Mouse (Mus musculus) neural tube, embryonic 12.5 days (tissue): ENCODE measurements around the gene Wnt6. TPM values are rescaled to one million over a fixed set of nuclear protein-coding genes. Genes with fewer than 3 reads are reported as not detected.
A peak's percentile ranks its signal among the peaks of the same experiment; 100 is the strongest.

ENCODE experiments used
- ATAC-seq: fragments of 200-750 bp; cut with Nextera tagmentation; 2 replicates; pipeline ENCODE4 v1.8.0; 2017; ENCODE audit warnings: low read depth, mild to moderate bottlenecking, moderate TSS enrichment, moderate library complexity; ENCODE audit not compliant: low FRiP score
- H3K27ac ChIP-seq: fragments of 300-500 bp; sonication (generic); 2 replicates; pipeline ENCODE4 v1.5.1; 2016
- H3K27me3 ChIP-seq: fragments of 300-500 bp; sonication (generic); replicated peaks from 2 replicates; pipeline ENCODE4 v1.6.1; 2016; ENCODE audit warnings: mild to moderate bottlenecking
- H3K36me3 ChIP-seq: fragments of 300-500 bp; sonication (generic); 2 replicates; pipeline ENCODE4 v1.6.1; 2016; ENCODE audit warnings: mild to moderate bottlenecking
- H3K4me1 ChIP-seq: fragments of 300-500 bp; sonication (generic); 2 replicates; pipeline ENCODE4 v1.6.1; 2016
- H3K4me2 ChIP-seq: fragments of 300-500 bp; sonication (generic); replicated peaks from 2 replicates; pipeline ENCODE4 v1.6.1; 2016; ENCODE audit warnings: mild to moderate bottlenecking
- H3K4me3 ChIP-seq: fragments of 300-500 bp; sonication (generic); 2 replicates; pipeline ENCODE4 v1.5.1; 2016
- H3K9ac ChIP-seq: fragments of 300-500 bp; sonication (generic); 2 replicates; pipeline ENCODE4 v1.6.1; 2016; ENCODE audit warnings: mild to moderate bottlenecking
- H3K9me3 ChIP-seq: fragments of 300-500 bp; sonication (generic); 2 replicates; pipeline ENCODE4 v1.6.1; 2016; ENCODE audit warnings: mild to moderate bottlenecking
- WGBS: fragments of 180-500 bp; shearing (Covaris S2); methylation state at CpG from one replicate; pipeline ENCODE4 v1.1.7; 2016; 5-methylcytosine and 5-hydroxymethylcytosine counted together
- polyA plus RNA-seq: library from polyadenylated mRNA; unstranded; fragments of >200 nt; fragmentation: Nextera tagmentation; extraction: Ambion mirVana; gene quantifications from 2 replicates; pipeline ENCODE4 v1.2.1, GENCODE M21; 2016

The Wnt6 gene
- polyA plus RNA-seq, 1 experiment from 2014 or later = 13.8 TPM

- Histone ChIP-seq H3K36me3 (no peaks in the 10 kb centered on the region), H3K9ac (no peak overlapping the region), H3K27ac (no peak overlapping the region), H3K4me2 (no peak overlapping the region), H3K27me3 (peaks cover 12% of the 10 kb centered on the region), H3K4me1 (peaks cover 8% of the 10 kb centered on the region), H3K9me3 (no peaks in the 10 kb centered on the region), H3K4me3 (no peak overlapping the region)
- ATAC-seq = no peak
- WGBS = 91% methylated on average over 3 of the region's 3 CpGs
Observed at GRCm38 (mm10) chr1:74752833-74753232, 18.9 kb upstream of the Wnt6 start.

DNA sequence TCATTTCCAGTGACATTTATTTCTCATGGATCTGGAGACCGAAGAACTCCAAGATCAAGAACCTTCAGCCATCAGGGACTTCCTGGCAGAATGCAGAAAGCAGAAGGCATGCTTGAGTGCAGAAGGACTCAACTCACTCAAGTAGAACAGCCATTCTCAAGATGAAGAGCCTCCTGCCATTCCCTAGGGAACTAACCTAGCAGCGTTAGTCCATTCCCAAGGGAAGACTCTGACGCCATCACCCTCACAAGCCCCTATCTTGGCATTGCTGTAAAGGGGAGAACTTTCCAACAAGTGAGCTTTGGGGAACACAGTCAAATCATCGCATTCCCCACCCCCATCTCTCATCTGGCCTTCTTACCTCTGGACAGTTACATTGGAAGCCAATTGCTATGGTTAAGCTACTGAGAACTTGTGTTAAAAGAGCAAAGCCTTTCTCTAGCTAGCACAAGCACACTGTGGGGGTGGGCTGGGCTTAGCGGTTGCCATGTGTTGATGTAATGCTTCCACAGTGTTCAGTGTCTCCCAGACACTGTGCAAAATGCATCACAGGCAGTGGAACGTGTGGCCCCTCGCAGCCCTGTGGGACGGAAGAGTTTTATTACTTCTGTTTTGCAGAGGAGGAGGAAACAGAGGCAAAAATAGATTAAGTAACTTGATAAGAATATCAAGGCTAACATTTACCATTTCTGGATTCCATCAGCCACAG lies 18.3 kb upstream of the Wnt6 start:
- H3K4me3 ChIP-seq = no peak overlapping the region
- no peak overlapping the region for H3K27ac ChIP-seq
- no peaks in the 10 kb centered on the region for H3K36me3 ChIP-seq
- peaks cover 8% of the 10 kb centered on the region for H3K4me1 ChIP-seq
- 83% methylated on average over 8 of the region's 8 CpGs for WGBS
- H3K4me2 ChIP-seq = no peak overlapping the region
- peaks cover 11% of the 10 kb centered on the region for H3K27me3 ChIP-seq
- H3K9ac ChIP-seq = no peak overlapping the region
- no peak for ATAC-seq
- H3K9me3 ChIP-seq = no peaks in the 10 kb centered on the region

DNA sequence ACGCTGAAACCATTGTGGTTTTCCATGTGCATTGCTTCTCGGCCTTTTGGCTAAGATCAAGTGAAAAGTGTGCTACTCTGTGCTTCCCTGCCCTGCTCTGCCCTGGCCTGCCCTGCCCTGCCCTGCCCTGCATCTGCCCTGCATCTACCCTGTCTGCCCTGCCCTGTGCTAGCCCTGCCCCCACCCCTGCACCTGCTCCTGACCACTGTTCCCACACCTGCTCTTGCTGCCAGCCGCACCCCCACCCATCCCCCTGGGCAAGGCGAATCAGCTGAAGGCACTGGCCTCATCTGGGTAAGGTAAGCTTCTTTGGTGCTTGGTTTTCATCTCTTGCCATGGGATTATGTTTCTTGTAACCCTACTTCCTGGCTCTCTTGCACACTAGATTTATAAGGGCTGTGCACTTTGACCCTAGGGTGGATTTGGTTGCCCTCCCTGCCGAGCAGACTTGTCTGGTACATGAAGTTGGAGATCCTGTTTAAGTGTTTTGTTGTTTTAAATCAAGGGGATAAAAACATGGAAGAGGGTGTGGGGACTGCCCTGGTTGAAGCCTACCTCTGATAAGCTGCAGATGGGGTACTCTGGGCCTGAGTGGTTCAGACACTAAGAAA lies 17.4 kb upstream of the Wnt6 start:
- ATAC-seq = no peak

GRCm38 (mm10) chr1:74759773-74760172 lies 11.9 kb upstream of the Wnt6 start:
- Histone ChIP-seq H3K4me2 (no peak overlapping the region), H3K9me3 (no peaks in the 10 kb centered on the region), H3K36me3 (no peaks in the 10 kb centered on the region), H3K27me3 (0 out of 2 replicates have a peak, but pooled peaks cover 6% of the 10 kb centered on the region), H3K9ac (no peak overlapping the region), H3K4me3 (no peak overlapping the region), H3K27ac (no peak overlapping the region), H3K4me1 (no peaks in the 10 kb centered on the region)
- no peak for ATAC-seq
- WGBS = 32% methylated on average over 4 of the region's 4 CpGs

More for the DNA sequence above, 17.4 kb upstream of the Wnt6 start:
- Histone ChIP-seq H3K4me2 (no peak overlapping the region), H3K27ac (no peak overlapping the region), H3K27me3 (0 out of 2 replicates have a peak, but pooled peaks cover 2% of the 10 kb centered on the region), H3K9ac (no peak overlapping the region), H3K4me1 (no peaks in the 10 kb centered on the region), H3K4me3 (no peak overlapping the region), H3K9me3 (no peaks in the 10 kb centered on the region), H3K36me3 (no peaks in the 10 kb centered on the region)
- WGBS = 77% methylated on average over 5 of the region's 5 CpGs

DNA sequence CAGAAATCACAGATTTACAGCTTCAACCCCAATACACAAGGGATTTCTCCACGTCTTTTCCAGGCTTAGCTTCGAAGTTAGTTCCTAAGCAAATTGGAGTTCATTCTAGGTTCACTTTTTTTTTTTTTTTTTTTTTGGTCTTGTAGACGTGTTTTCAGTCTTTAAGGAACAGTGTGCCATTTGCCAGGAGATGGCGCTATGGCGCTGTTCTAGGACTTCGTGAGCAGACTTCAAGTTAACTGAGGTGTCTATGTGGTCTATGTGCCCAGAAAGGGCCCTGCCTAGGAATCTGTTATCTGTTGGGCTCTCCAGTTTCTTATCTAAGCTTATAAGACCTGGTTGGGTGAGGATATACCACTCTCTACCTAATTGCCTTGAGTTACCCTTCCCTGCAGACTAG lies 8.6 kb upstream of the Wnt6 start:
- H3K4me3 ChIP-seq = no peak overlapping the region

DNA sequence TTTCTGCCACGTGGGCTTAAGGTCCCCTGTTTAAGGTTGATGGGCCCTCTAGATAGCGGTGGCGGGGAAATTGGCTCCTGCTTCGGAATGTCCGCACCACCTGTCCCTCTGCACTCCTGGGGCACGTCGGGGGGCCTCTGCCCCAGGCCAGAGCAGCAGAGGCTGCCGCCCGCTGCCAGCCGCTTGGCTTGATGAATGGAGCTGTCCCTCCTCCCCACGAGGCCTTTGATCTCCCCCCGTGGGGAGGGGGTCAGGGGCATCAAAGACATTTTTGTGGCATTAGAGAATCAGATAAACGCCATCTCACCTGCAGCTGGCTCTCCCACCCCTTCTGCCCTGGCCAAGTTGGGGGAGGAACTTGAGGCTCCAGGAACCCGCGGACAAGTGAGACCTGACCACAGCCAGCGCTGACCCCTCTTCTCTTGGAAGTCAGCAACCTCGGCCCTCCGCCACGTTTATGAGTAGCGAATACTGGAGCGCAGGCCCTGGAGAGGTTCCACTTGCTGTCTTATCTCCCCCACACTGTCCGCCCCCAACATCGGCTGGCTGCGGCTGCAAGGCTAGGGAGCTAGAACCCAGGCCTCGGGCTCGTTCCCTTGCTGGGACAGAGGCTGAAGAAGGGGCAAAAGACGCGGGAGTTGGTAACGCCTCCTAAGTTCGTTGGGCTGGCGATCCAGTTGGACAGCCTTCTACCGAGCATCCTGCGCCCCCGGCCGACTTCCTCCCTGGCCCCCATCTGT lies 795 bp upstream of the Wnt6 start:
- no peak overlapping the region for H3K27ac ChIP-seq
- H3K36me3 ChIP-seq = no peaks in the 10 kb centered on the region
- H3K27me3 ChIP-seq = peaks cover 82% of the 10 kb centered on the region
- under 1% methylated on average over 35 of the region's 35 CpGs for WGBS
- 0 out of 2 replicates have a peak overlapping the region, but pooled peaks have one; percentile 65 for H3K9ac ChIP-seq
- H3K4me2 ChIP-seq = peak overlapping the region; percentile 95
- no peaks in the 10 kb centered on the region for H3K9me3 ChIP-seq
- H3K4me1 ChIP-seq = peaks cover 23% of the 10 kb centered on the region
- no peak for ATAC-seq
- peak overlapping the region; percentile 47 for H3K4me3 ChIP-seq

More for the DNA sequence above, 8.6 kb upstream of the Wnt6 start:
- Histone ChIP-seq H3K27ac (no peak overlapping the region), H3K4me2 (no peak overlapping the region), H3K36me3 (no peaks in the 10 kb centered on the region), H3K9ac (no peak overlapping the region), H3K4me1 (no peaks in the 10 kb centered on the region), H3K9me3 (no peaks in the 10 kb centered on the region), H3K27me3 (peaks cover 10% of the 10 kb centered on the region)
- WGBS = 4% methylated on average over 6 of the region's 6 CpGs
- ATAC-seq = no peak

GRCm38 (mm10) chr1:74771467-74771844 lies 236 bp upstream of the Wnt6 start:
- Histone ChIP-seq H3K9me3 (no peaks in the 10 kb centered on the region), H3K4me3 (peak overlapping the region; percentile 47), H3K4me1 (peaks cover 23% of the 10 kb centered on the region), H3K27me3 (peaks cover 87% of the 10 kb centered on the region), H3K4me2 (peak overlapping the region; percentile 95), H3K36me3 (no peaks in the 10 kb centered on the region), H3K9ac (peak overlapping the region; percentile 65), H3K27ac (no peak overlapping the region)
- ATAC-seq = no peak
- whole genome bisulfite sequencing = 2% methylated on average over 22 of the region's 26 CpGs

- Histone ChIP-seq H3K36me3 (no peaks in the 10 kb centered on the region), H3K27me3 (peaks cover 93% of the 10 kb centered on the region)
- WGBS = under 1% methylated on average over 51 of the region's 51 CpGs
Observed at GRCm38 (mm10) chr1:74771931-74772620, 384 bp downstream of the Wnt6 start.

GRCm38 (mm10) chr1:74773136-74773535 lies 1.4 kb downstream of the Wnt6 start:
- peak; percentile 77 for ATAC-seq
- Histone ChIP-seq H3K4me3 (no peak overlapping the region), H3K36me3 (no peaks in the 10 kb centered on the region), H3K9ac (no peak overlapping the region), H3K27ac (no peak overlapping the region), H3K27me3 (peaks cover 95% of the 10 kb centered on the region), H3K4me1 (peaks cover 23% of the 10 kb centered on the region), H3K9me3 (no peaks in the 10 kb centered on the region), H3K4me2 (peak overlapping the region; percentile 95)
- WGBS = 1% methylated on average over 15 of the region's 15 CpGs

More at GRCm38 (mm10) chr1:74771931-74772620, 384 bp downstream of the Wnt6 start:
- H3K4me1 ChIP-seq = peaks cover 23% of the 10 kb centered on the region
- H3K4me3 ChIP-seq = peak overlapping the region; percentile 47
- peak overlapping the region; percentile 65 for H3K9ac ChIP-seq
- no peak overlapping the region for H3K27ac ChIP-seq
- H3K9me3 ChIP-seq = no peaks in the 10 kb centered on the region
- peak overlapping the region; percentile 95 for H3K4me2 ChIP-seq
- no peak for ATAC-seq

DNA sequence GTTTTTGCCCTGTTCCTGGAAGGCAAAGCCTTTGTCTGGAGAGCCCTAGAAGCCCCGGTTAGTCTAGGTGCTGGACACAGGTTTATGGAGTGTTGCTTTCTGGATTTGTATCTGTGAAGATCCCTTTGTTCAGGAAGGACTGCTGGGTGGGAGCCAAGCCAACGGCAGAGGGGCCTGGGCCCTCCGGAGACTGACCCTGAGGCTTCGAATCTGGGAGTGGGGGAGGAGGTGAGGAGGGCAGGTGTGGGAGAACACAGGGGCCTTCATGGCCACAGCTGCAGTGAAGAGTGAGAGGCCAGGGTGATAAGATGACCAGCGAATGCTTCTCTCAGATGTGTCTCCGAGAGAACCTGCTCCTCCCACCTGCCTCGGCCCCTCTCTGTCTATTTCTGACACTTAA lies 2.4 kb downstream of the Wnt6 start:
- no peak; the same call in 1 of the 2 replicates for ATAC-seq
- Histone ChIP-seq H3K9me3 (no peaks in the 10 kb centered on the region), H3K27me3 (peaks cover 89% of the 10 kb centered on the region), H3K9ac (no peak overlapping the region), H3K36me3 (no peaks in the 10 kb centered on the region), H3K4me1 (peaks cover 23% of the 10 kb centered on the region), H3K27ac (no peak overlapping the region), H3K4me3 (no peak overlapping the region), H3K4me2 (no peak overlapping the region)
- 13% methylated on average over 7 of the region's 7 CpGs for WGBS

- 8% methylated on average over 5 of the region's 5 CpGs for WGBS
- peaks cover 20% of the 10 kb centered on the region for H3K4me1 ChIP-seq
- peaks cover 79% of the 10 kb centered on the region for H3K27me3 ChIP-seq
- no peak overlapping the region for H3K27ac ChIP-seq
- no peaks in the 10 kb centered on the region for H3K9me3 ChIP-seq
- ATAC-seq = no peak
- no peak overlapping the region for H3K4me3 ChIP-seq
- H3K4me2 ChIP-seq = no peak overlapping the region
- H3K36me3 ChIP-seq = no peaks in the 10 kb centered on the region
- H3K9ac ChIP-seq = 0 out of 2 replicates have a peak overlapping the region, but pooled peaks have one; percentile 13
Observed at GRCm38 (mm10) chr1:74775816-74776215, 4.1 kb downstream of the Wnt6 start.
